ENCODE assay signal across 21 mouse cellular contexts in genomic region chr9:107419491-107420244, GRCm38 (mm10). TPM values are rescaled to one million over a fixed set of nuclear protein-coding genes. Genes with fewer than 3 reads are reported as not detected.
DNase-seq lines count a peak whose midpoint lies in the region; ATAC-seq and TF ChIP-seq lines count a peak whose summit lies in the region.
"Had no signal": no experiment of that assay in that cellular context is flagged by ENCODE, and none has a peak within 500 bp of the region (broad histone marks: within the 10 kb centered on the region; RNA-seq: fewer than 3 reads in every experiment).

No protein-coding gene starts in this region.

- no peaks in the 10 kb centered on the region for H3K27me3 ChIP-seq in cerebellum, adult 2 months (ENCODE audit: control insufficient read depth, insufficient read depth, low read length)
- H3K27me3 ChIP-seq in forebrain, embryonic 13.5 days, result peaks cover 29% of the 10 kb centered on the region
- no peaks in the 10 kb centered on the region for H3K27me3 ChIP-seq in forebrain, embryonic 11.5 days (ENCODE audit: control insufficient read depth, insufficient read depth, low read length)
- H3K27me3 ChIP-seq: embryonic facial prominence, embryonic 12.5 days; embryonic facial prominence, embryonic 15.5 days; hindbrain, embryonic 15.5 days had no signal

- H3K9me3 ChIP-seq in forebrain, embryonic 13.5 days (replicated peaks), result no peaks in the 10 kb centered on the region
- no peaks in the 10 kb centered on the region for H3K9me3 ChIP-seq in forebrain, embryonic 11.5 days (ENCODE audit: control insufficient read depth, low read length)
- H3K9me3 ChIP-seq: embryonic facial prominence, embryonic 12.5 days; embryonic facial prominence, embryonic 15.5 days; forebrain, embryonic 12.5 days; hindbrain, embryonic 12.5 days; hindbrain, embryonic 15.5 days had no signal

- DNase-seq in cerebellum, adult 2 months, result peak; percentile 34 to 45
- no peak for DNase-seq in cerebellum, adult 11 months
- no peak for DNase-seq in forebrain, embryonic 11.5 days (ENCODE audit: low spot score)
- DNase-seq in left cerebral cortex, postnatal 4 days, result peak; percentile 41
- no peak for DNase-seq in left cerebral cortex, postnatal 14 days (ENCODE audit: low spot score in 2 of 2)
- DNase-seq in B cell, adult 2 months, result no peak
- DNase-seq: cerebellum, adult 8-10 months; gastrocnemius, adult 2 months; gastrocnemius, postnatal 14 days; heart, adult 11 months; kidney, adult 2 months had no signal

- ATAC-seq in forebrain, embryonic 13.5 days, result peak; percentile 43; the same call in 1 of the 2 replicates
- ATAC-seq in forebrain, embryonic 11.5 days (replicated peaks; ENCODE audit: low FRiP score), result no peak
- ATAC-seq: CD4-positive, CD25-positive, alpha-beta regulatory T cell, adult 4 months; intestine, postnatal 0 days had no signal

- 52% methylated on average over 9 of the region's 9 CpGs for WGBS in cerebellum, adult 2 months
- WGBS in forebrain, embryonic 13.5 days, result 60% methylated on average over 9 of the region's 9 CpGs
- WGBS in forebrain, embryonic 11.5 days, result 76% methylated on average over 9 of the region's 9 CpGs

- intact Hi-C loops in left cerebral cortex, postnatal 4 days (cut with DNase I), result no loop called here
- intact Hi-C loops in left cerebral cortex, postnatal 14 days (cut with DNase I), result no loop called here

- H3K36me3 ChIP-seq in forebrain, embryonic 13.5 days (ENCODE audit: poor library complexity, severe bottlenecking), result no peaks in the 10 kb centered on the region
- no peaks in the 10 kb centered on the region for H3K36me3 ChIP-seq in forebrain, embryonic 11.5 days (ENCODE audit: control insufficient read depth, insufficient read depth, low read length)
- H3K36me3 ChIP-seq: embryonic facial prominence, embryonic 12.5 days; embryonic facial prominence, embryonic 15.5 days; forebrain, embryonic 12.5 days; hindbrain, embryonic 12.5 days; hindbrain, embryonic 15.5 days had no signal

- H3K9ac ChIP-seq in forebrain, embryonic 13.5 days, result no peak overlapping the region
- no peak overlapping the region for H3K9ac ChIP-seq in forebrain, embryonic 11.5 days (ENCODE audit: low read length)
- H3K9ac ChIP-seq: embryonic facial prominence, embryonic 12.5 days; embryonic facial prominence, embryonic 15.5 days; forebrain, embryonic 12.5 days; hindbrain, embryonic 12.5 days; hindbrain, embryonic 15.5 days had no signal

- no peak for TF ChIP-seq CTCF in cerebellum, adult 2 months (IDR thresholded peaks at IDR 0.05; ENCODE audit: borderline replicate concordance, insufficient read depth, low read depth, low read length)

- H3K4me3 ChIP-seq in cerebellum, adult 2 months (replicated peaks; ENCODE audit: insufficient read depth, low read depth, low read length), result no peak overlapping the region
- no peak overlapping the region for H3K4me3 ChIP-seq in forebrain, embryonic 13.5 days
- no peak overlapping the region for H3K4me3 ChIP-seq in forebrain, embryonic 11.5 days (ENCODE audit: low read depth, low read length)
- H3K4me3 ChIP-seq: embryonic facial prominence, embryonic 12.5 days; embryonic facial prominence, embryonic 15.5 days; forebrain, embryonic 12.5 days; gastrocnemius, adult 2 months; hindbrain, embryonic 12.5 days; hindbrain, embryonic 15.5 days had no signal

- H3K27ac ChIP-seq in cerebellum, adult 2 months (ENCODE audit: insufficient read depth, low read length), result no peak overlapping the region
- H3K27ac ChIP-seq in forebrain, embryonic 13.5 days, result no peak overlapping the region
- no peak overlapping the region for H3K27ac ChIP-seq in forebrain, embryonic 11.5 days (ENCODE audit: low read depth, low read length)
- H3K27ac ChIP-seq: embryonic facial prominence, embryonic 12.5 days; embryonic facial prominence, embryonic 15.5 days; forebrain, embryonic 12.5 days; gastrocnemius, adult 2 months; hindbrain, embryonic 12.5 days; hindbrain, embryonic 15.5 days had no signal

- TF ChIP-seq POLR2A in cerebellum, adult 2 months (IDR thresholded peaks at IDR 0.05; ENCODE audit: borderline replicate concordance, insufficient read depth, low read length), result no peak

- no peak overlapping the region for H3K4me2 ChIP-seq in forebrain, embryonic 13.5 days
- no peak overlapping the region for H3K4me2 ChIP-seq in forebrain, embryonic 11.5 days (ENCODE audit: low read depth, low read length, severe bottlenecking)
- H3K4me2 ChIP-seq: embryonic facial prominence, embryonic 12.5 days; embryonic facial prominence, embryonic 15.5 days; forebrain, embryonic 12.5 days; heart, embryonic 11.5 days; hindbrain, embryonic 12.5 days; hindbrain, embryonic 15.5 days had no signal

- peaks cover 40% of the 10 kb centered on the region for H3K4me1 ChIP-seq in cerebellum, adult 2 months (ENCODE audit: control insufficient read depth, insufficient read depth, low read length)
- peaks cover 41% of the 10 kb centered on the region for H3K4me1 ChIP-seq in forebrain, embryonic 13.5 days
- H3K4me1 ChIP-seq in forebrain, embryonic 11.5 days (replicated peaks; ENCODE audit: control insufficient read depth, insufficient read depth, low read length), result peaks cover 7% of the 10 kb centered on the region
- H3K4me1 ChIP-seq: embryonic facial prominence, embryonic 15.5 days had no signal

RNA-seq across cellular contexts. Expression of gene Cacna2d2, which starts 20.3 kb away (rescaled TPM):
- polyA plus RNA-seq in cerebellum, adult 2 months (2012; rRNA removed), result 130 and 148 TPM in 2 replicates
- polyA plus RNA-seq in forebrain, embryonic 13.5 days (2015; fragmentation: Nextera tagmentation; extraction: Ambion mirVana), result 3.3 and 4.5 TPM in 2 replicates
- polyA plus RNA-seq in forebrain, embryonic 11.5 days (2014; fragmentation: Nextera tagmentation; extraction: Ambion mirVana), result 1.8 and 2.8 TPM in 2 replicates
- 10 to 100 TPM; 31.9 to 50.0 TPM for total RNA-seq in left cerebral cortex, postnatal 4 days (2021)
- 10 to 100 TPM; 28.1 to 34.6 TPM for total RNA-seq in left cerebral cortex, postnatal 14 days (2021)
- total RNA-seq: MEL had no signal

Comparison
In these comparisons a context has a peak if more than half of its experiments do, and no peak if none do; other contexts are left out.
1. DNase-seq: peak in cerebellum, adult 2 months (2 of 2) and left cerebral cortex, postnatal 4 days (single experiment); none in cerebellum, adult 11 months (single experiment), forebrain, embryonic 11.5 days (single experiment), left cerebral cortex, postnatal 14 days (0 of 2) and B cell, adult 2 months (0 of 2).
2. RNA of gene Cacna2d2, which starts 20.3 kb away (polyA plus RNA-seq): 130 to 148 TPM in cerebellum, adult 2 months; 3.3 to 4.5 TPM in forebrain, embryonic 13.5 days and 1.8 to 2.8 TPM in forebrain, embryonic 11.5 days; every median in the first group is over 10 times any median in the second.